Mouse (Mus musculus): ENCODE measurements around the gene Sppl2a. TPM values are rescaled to one million over a fixed set of nuclear protein-coding genes. Genes with fewer than 3 reads are reported as not detected.

Gene Sppl2a
- polyA plus RNA-seq, 1 experiment from 2014 or later: 34.6 TPM

DNA sequence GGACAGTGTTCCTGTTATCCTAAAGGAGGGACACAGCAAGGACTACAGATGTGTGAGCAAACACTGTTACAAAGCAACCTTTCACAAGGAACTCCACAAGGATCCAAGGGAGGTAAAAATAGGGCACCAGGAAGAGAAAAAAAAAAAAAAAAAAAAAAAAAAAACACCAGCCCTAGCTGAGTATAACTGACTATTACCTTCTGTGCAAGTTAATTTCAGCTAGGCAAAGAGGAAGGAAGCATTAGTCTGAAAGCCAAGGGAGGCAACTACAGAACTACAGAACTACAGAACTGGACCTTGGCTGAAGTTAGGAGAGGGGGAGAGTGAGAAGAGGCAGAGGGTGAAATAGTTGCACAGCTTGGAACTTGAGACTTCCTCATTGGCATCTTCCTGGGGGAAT is 886 bp upstream of the Sppl2a start:
- Histone ChIP-seq H3K4me1 (replicated peaks) (peaks cover 12% of the 10 kb centered on the region), H3K36me3 (no peaks in the 10 kb centered on the region), H3K27ac (peak overlapping the region; percentile 96; the same call in 1 of the 2 replicates), H3K9ac (replicated peaks) (no peak overlapping the region), H3K4me2 (replicated peaks) (peak overlapping the region; percentile 58; the same call in 1 of the 2 replicates), H3K9me3 (no peaks in the 10 kb centered on the region), H3K4me3 (replicated peaks) (no peak overlapping the region), H3K27me3 (0 out of 2 replicates have a peak, but pooled peaks cover 6% of the 10 kb centered on the region)
- ATAC-seq: no peak

DNA sequence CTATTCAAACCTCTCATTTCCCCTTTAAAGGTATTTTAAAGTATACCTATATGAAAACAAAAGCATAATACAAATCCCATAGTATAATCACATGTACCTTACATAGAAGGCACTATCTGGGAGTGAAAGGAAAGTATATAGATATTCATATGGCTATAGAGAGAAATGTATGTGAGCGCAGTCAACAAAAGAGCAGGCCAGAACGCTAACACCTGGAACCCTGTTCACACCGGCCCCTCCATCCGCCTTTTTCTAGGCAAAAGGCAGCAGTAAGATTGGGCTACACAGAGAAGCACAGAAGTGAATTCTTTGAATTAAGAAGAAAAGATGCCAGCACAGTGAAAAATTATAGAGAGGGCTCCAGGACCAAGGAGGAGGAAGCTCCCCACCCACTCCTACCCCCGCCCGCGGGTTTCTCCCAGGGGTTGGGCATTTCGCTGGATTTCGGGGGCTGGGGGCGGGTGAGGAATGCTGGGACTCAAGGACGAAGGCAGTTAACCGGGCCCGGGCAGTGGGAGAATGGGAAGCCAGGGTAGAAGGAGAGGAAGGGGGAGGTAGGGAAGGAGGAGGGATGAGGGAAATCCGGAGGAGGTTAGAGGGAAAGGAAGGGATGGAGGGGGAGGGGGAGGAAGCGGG is 656 bp downstream of the Sppl2a start:
- Histone ChIP-seq H3K4me3 (replicated peaks) (peak overlapping the region; percentile 59), H3K27me3 (0 out of 2 replicates have a peak, but pooled peaks cover 6% of the 10 kb centered on the region), H3K27ac (peak overlapping the region; percentile 96), H3K4me1 (replicated peaks) (peaks cover 12% of the 10 kb centered on the region), H3K36me3 (no peaks in the 10 kb centered on the region), H3K9me3 (no peaks in the 10 kb centered on the region), H3K9ac (replicated peaks) (peak overlapping the region; percentile 76), H3K4me2 (replicated peaks) (peak overlapping the region; percentile 58)
- 3% methylated on average over 15 of the region's 15 CpGs for WGBS
- ATAC-seq: peak; percentile 97; the same call in 1 of the 2 replicates

DNA sequence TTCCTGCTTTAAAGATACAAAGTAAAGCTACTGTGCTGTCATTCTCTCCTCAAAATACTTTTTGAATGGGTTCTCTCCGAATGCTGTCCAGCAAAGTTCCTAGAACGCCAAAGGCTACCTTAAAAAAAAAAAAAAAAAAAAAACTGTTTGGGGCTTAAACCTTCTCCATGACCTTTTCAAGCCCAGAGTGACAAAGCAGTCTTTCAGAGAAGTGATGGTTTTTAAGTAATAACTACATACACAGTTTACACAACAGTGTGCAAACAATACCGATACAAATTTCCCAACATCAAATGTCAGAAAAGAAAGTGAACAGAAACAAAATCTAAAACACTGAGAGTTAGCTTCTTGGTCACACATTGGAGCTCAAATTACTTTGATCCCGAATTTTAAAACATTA is 1.3 kb downstream of the Sppl2a start:
- ATAC-seq: no peak
- 53% methylated on average over 4 of the region's 4 CpGs for WGBS
- H3K9ac ChIP-seq (replicated peaks): peak overlapping the region; percentile 76
- H3K4me2 ChIP-seq (replicated peaks): peak overlapping the region; percentile 58
- H3K27ac ChIP-seq: no peak overlapping the region
- H3K4me3 ChIP-seq (replicated peaks): peak overlapping the region; percentile 59
- 0 out of 2 replicates have a peak, but pooled peaks cover 6% of the 10 kb centered on the region for H3K27me3 ChIP-seq
- peaks cover 12% of the 10 kb centered on the region for H3K4me1 ChIP-seq (replicated peaks)
- peaks cover 6% of the 10 kb centered on the region for H3K36me3 ChIP-seq
- H3K9me3 ChIP-seq: no peaks in the 10 kb centered on the region

DNA sequence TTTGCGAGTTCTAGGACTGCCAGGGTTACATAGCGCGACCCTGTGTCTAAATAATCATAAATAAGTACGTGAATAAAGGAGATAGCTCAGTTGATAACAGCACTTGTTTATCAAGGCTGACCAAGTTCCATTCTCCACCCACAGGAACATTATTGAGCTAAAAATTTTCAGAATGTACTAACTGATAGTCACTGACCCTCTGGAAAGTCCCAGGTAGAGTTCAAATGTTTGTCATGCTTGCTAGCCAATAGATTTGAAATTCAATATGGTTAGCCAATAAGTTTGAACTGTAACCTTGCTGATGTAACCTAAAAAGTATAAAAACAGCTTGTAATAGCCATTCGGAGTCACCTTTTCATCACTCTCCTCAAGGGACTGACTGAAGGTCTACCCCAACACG is 4.4 kb downstream of the Sppl2a start:
- 92% methylated on average over 6 of the region's 6 CpGs for WGBS
- Histone ChIP-seq H3K4me1 (replicated peaks) (peaks cover 11% of the 10 kb centered on the region), H3K36me3 (peaks cover 26% of the 10 kb centered on the region), H3K27ac (no peak overlapping the region), H3K4me2 (replicated peaks) (no peak overlapping the region), H3K9me3 (no peaks in the 10 kb centered on the region), H3K4me3 (replicated peaks) (no peak overlapping the region), H3K9ac (replicated peaks) (no peak overlapping the region), H3K27me3 (no peaks in the 10 kb centered on the region)
- ATAC-seq: no peak

DNA sequence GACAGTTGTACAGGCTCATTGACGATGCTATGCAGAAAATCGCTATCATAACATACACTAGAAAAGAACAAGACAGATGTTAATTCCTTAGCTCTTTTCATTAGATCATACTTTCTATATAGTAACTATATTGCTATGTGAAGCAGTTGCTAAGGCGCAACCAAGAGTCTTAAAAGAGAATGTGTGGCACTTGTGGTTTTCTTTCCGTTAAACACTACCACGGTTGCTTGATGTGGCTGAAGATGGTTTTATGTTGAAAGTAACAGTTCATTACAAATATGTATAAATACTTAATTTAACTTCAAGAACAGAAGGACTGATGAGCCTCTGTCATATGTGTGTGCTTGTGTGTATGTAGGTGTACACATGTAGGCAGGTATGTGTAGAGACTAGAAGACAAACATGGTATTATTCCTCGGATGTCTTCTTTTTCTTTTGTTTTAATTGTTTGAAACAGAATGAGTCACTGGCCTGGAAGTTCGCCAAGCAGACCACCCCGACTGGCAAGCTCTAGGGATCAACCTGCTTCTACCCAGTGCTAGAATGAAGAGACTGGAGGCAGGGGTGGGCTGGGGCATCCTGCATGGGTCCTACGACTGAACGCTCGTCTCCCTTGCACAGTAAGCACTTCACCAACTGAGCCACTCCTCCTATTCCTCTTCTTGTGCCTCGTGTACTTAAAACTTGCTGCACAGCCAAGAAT is 12.5 kb downstream of the Sppl2a start:
- no peak for ATAC-seq
- Histone ChIP-seq H3K36me3 (peaks cover 72% of the 10 kb centered on the region), H3K9ac (replicated peaks) (no peak overlapping the region), H3K9me3 (no peaks in the 10 kb centered on the region), H3K27me3 (no peaks in the 10 kb centered on the region), H3K4me1 (replicated peaks) (no peaks in the 10 kb centered on the region), H3K4me2 (replicated peaks) (no peak overlapping the region), H3K4me3 (replicated peaks) (no peak overlapping the region), H3K27ac (no peak overlapping the region)
- WGBS: 85% methylated on average over 12 of the region's 12 CpGs

DNA sequence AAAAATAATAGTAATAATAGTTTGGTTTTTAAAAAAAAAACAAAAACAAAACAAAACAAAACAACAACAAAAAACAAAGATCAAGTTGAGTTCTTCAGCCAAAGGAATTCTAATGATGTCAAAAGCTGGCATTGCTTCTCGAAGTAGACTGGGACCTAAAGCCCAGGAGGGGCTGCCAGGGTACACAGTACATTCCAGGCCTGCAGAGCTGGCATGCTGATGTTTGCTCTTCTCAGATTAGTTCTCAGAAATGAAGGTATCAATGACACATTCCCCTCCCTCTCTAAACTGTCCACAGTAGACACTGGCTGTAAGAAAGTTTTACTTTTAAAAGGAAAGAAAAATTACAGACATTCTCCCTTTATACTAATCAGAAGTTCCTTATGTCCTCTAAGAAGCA is 16.8 kb downstream of the Sppl2a start:
- Histone ChIP-seq H3K4me2 (replicated peaks) (no peak overlapping the region), H3K27me3 (no peaks in the 10 kb centered on the region), H3K4me1 (replicated peaks) (no peaks in the 10 kb centered on the region), H3K9me3 (no peaks in the 10 kb centered on the region), H3K9ac (replicated peaks) (no peak overlapping the region), H3K36me3 (peaks cover 62% of the 10 kb centered on the region), H3K27ac (no peak overlapping the region), H3K4me3 (replicated peaks) (no peak overlapping the region)
- WGBS: 92% methylated on average over 1 of the region's 1 CpGs
- no peak for ATAC-seq

DNA sequence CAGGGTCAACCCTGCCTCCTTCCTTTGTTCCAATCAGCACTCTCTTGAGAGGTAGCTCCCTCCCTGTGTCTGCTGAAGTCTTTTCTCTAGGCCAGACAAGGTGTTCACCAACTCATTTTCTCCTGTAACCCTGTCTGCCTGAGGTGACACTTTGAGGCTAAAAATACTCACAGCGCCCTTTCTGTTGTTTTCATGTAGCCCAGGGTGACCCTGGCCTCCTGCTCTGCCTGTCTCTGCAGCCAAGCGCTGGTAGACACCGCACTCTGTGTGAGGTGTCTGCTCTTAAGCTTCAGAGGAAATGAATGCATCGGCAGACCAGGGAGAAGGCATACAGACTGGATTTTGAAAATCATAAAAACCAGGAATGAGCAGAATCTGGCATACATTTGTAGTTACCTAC is 18.9 kb downstream of the Sppl2a start:
- ATAC-seq: no peak
- H3K4me3 ChIP-seq (replicated peaks): no peak overlapping the region
- H3K4me2 ChIP-seq (replicated peaks): no peak overlapping the region
- no peaks in the 10 kb centered on the region for H3K4me1 ChIP-seq (replicated peaks)
- no peaks in the 10 kb centered on the region for H3K9me3 ChIP-seq
- H3K27ac ChIP-seq: no peak overlapping the region
- no peak overlapping the region for H3K9ac ChIP-seq (replicated peaks)
- peaks cover 51% of the 10 kb centered on the region for H3K36me3 ChIP-seq
- WGBS: 60% methylated on average over 4 of the region's 4 CpGs
- H3K27me3 ChIP-seq: no peaks in the 10 kb centered on the region

DNA sequence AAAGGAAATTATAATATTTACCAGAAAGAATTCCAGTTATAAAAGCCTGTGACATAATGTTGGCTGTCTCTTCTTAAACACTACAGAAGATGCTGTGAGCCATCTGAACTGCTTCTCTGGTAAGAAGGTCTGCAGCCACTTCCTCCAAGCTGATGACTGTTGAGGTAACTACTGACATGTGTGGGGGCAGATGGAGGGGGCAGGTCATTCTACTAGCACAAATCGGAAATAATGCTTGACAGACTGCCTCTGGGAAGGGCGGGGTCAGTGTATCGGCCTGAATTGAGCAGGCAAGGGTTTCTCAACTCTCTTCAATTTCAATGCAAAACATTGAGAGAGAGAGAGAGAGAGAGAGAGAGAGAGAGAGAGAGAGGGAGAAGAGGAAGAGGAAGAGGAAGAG is 28.9 kb downstream of the Sppl2a start:
- Histone ChIP-seq H3K9ac (replicated peaks) (no peak overlapping the region), H3K4me2 (replicated peaks) (no peak overlapping the region), H3K4me3 (replicated peaks) (no peak overlapping the region), H3K27ac (no peak overlapping the region), H3K9me3 (no peaks in the 10 kb centered on the region), H3K27me3 (no peaks in the 10 kb centered on the region), H3K36me3 (peaks cover 59% of the 10 kb centered on the region), H3K4me1 (replicated peaks) (no peaks in the 10 kb centered on the region)
- 88% methylated on average over 3 of the region's 3 CpGs for WGBS
- ATAC-seq: no peak

DNA sequence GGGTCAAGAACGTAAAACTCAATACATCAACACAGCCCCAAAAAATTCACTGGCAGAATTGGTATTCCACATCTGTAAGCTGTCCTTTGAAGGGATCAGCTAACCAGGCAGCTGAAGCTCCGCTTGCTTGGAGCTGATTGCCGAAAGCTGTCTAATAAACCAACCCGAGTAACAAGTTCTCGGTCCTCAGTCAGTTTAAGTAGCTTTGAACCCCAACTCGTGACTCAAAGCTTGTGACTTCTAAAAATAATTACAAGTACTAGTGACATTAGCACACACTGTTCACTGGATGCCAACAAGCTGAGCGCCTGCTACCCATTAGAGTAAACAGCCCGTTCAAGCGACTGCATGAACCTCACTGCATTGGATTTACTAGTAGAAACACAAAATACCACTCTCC is 35.5 kb downstream of the Sppl2a start:
- WGBS: 91% methylated on average over 9 of the region's 9 CpGs

DNA sequence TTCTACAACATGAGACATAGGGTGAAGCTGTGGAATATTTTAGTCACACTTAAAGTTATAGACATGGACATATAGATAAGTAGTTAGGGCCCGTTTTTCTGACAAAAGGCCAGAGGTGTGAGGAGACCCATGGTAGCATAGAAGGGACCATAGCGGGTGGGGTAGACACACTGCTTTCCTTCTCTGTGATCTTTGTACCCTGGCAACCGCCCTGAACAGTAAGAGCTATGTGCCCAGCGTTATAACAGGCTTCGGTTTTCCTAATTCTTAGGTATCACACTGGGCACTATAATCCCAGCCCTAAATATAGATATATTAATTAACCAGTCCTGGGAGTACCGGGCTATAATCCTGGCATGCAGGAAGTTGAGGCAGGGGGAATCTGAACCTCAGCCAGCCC is 36.1 kb downstream of the Sppl2a start:
- no peak overlapping the region for H3K9ac ChIP-seq (replicated peaks)
- no peaks in the 10 kb centered on the region for H3K27me3 ChIP-seq
- no peak overlapping the region for H3K27ac ChIP-seq
- no peak for ATAC-seq
- H3K9me3 ChIP-seq: no peaks in the 10 kb centered on the region
- H3K36me3 ChIP-seq: peaks cover 31% of the 10 kb centered on the region
- H3K4me1 ChIP-seq (replicated peaks): no peaks in the 10 kb centered on the region
- WGBS: 85% methylated on average over 6 of the region's 6 CpGs
- no peak overlapping the region for H3K4me3 ChIP-seq (replicated peaks)
- no peak overlapping the region for H3K4me2 ChIP-seq (replicated peaks)

More for the DNA sequence above, 35.5 kb downstream of the Sppl2a start:
- H3K9me3 ChIP-seq: no peaks in the 10 kb centered on the region
- H3K4me2 ChIP-seq (replicated peaks): no peak overlapping the region
- no peak overlapping the region for H3K27ac ChIP-seq
- no peak overlapping the region for H3K9ac ChIP-seq (replicated peaks)
- H3K4me1 ChIP-seq (replicated peaks): no peaks in the 10 kb centered on the region
- no peak overlapping the region for H3K4me3 ChIP-seq (replicated peaks)
- ATAC-seq: no peak
- H3K36me3 ChIP-seq: peaks cover 36% of the 10 kb centered on the region
- H3K27me3 ChIP-seq: no peaks in the 10 kb centered on the region

DNA sequence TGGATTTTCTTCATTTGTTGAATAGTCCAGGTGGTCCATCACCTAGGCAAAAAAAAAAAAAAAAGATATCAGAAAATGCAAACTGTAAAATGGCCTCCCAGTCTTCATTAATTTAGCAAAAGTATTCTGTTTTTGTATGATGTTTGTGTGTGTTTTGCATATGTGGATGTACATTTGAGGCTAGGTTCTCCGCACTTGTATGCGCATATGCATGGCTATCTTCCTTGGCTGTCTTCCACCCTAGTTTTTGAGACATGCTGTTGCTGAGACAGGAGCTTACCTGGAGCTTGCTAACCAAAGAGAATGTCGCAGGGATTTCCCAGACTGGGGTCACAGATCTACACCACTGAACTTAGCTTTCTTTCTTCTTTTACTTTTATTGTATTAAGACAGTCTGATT is 38.8 kb downstream of the Sppl2a start:
- Histone ChIP-seq H3K27ac (no peak overlapping the region), H3K4me2 (replicated peaks) (no peak overlapping the region), H3K36me3 (peaks cover 12% of the 10 kb centered on the region), H3K4me3 (replicated peaks) (no peak overlapping the region), H3K27me3 (no peaks in the 10 kb centered on the region), H3K9me3 (no peaks in the 10 kb centered on the region), H3K9ac (replicated peaks) (no peak overlapping the region), H3K4me1 (replicated peaks) (no peaks in the 10 kb centered on the region)
- no peak for ATAC-seq
- WGBS: 94% methylated on average over 3 of the region's 3 CpGs

DNA sequence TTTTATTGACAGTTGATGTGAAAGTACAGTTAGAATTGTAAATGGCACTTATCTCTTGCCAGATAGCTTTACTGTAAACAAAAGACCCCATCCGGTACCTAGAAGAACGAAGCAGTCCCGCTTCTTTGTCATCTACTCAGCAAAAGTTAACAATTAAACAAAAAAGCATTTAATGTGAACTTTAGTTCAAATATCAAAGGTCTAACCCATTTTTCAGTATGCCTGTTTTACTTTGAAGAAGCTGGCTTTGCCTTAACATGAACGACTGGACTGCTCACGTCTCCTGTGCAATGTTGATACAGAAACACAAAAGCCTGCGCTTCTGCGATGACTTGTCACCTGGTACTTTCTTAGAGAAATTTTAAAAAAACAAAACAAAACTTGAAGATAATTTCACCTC is 40.7 kb downstream of the Sppl2a start:
- ATAC-seq: no peak
- WGBS: 96% methylated on average over 7 of the region's 7 CpGs

More for the DNA sequence above, 40.7 kb downstream of the Sppl2a start:
- H3K4me1 ChIP-seq (replicated peaks): no peaks in the 10 kb centered on the region
- no peaks in the 10 kb centered on the region for H3K9me3 ChIP-seq
- no peak overlapping the region for H3K27ac ChIP-seq
- H3K27me3 ChIP-seq: no peaks in the 10 kb centered on the region
- H3K4me3 ChIP-seq (replicated peaks): no peak overlapping the region
- H3K36me3 ChIP-seq: peaks cover 9% of the 10 kb centered on the region
- H3K9ac ChIP-seq (replicated peaks): no peak overlapping the region
- no peak overlapping the region for H3K4me2 ChIP-seq (replicated peaks)
